Mouse (Mus musculus) erythroblast, embryonic 14.5 days (primary cell): ENCODE results near the gene Tmem242.

Source experiments
- GATA1 ChIP-seq: IDR thresholded peaks from 2 replicates; pipeline ENCODE4 v1.6.1; 2012; ENCODE audit warnings: low read length, inconsistent platforms, mixed read lengths
- TAL1 ChIP-seq: IDR thresholded peaks from 3 replicates; pipeline ENCODE4 v1.6.1; 2012; ENCODE audit warnings: low read length, inconsistent platforms, mixed read lengths

- TF ChIP-seq GATA1 (no peak), TAL1 (no peak)
Measured at GRCm38 (mm10) chr17:5371032-5371431, 69.0 kb downstream of the Tmem242 start.
